Mouse (Mus musculus) layer of hippocampus, postnatal 36 days (tissue): ENCODE results near the gene Stx8. TPM values are rescaled to one million over a fixed set of nuclear protein-coding genes. Genes with fewer than 3 reads are reported as not detected.

Source experiments
- DNase-seq, 2 experiments: peaks; one replicate each; pipeline ENCODE4 v3.0.0; 2022
- total RNA-seq, 2 experiments: library from RNA; stranded (reverse); gene quantifications; 2 replicates each; pipeline ENCODE4 v1.2.3; 2021

Gene Stx8
- total RNA-seq, 2 experiments from 2014 or later = 39.3 to 43.9 TPM

DNA sequence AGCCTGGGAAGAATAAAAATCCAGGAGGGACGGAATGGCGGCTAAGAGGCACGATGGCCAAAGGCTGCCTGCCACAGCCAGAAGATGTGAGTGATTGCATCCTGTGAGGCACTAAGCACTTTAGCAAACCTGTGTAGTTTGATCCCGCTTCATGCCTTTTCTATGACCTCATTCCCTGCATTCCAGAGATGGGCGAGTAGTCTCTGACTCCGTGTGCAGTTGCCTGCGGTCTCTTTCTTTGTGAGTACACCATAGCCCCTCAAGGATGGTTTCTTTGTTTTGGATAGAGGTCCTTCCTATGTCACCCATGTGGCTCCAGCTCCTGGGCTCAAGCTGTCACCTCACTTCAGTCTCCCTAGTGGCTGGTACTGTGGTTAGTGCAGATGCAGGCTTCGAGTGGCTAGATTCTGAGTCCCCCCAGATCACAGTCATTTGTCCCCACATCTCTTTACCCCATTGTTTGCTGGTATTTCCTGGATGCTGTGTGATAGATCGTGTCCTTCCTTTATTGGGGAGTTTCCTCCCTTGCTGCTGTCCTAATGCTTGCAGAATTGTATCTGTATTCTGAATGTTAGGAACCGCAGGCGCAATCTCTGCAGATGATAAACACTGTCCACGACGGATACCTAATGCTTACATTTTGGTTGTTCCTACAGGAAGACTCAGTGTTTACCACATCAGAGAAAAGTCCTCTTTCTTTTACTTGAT is 124.0 kb downstream of the Stx8 start:
- DNase-seq = no peak

DNA sequence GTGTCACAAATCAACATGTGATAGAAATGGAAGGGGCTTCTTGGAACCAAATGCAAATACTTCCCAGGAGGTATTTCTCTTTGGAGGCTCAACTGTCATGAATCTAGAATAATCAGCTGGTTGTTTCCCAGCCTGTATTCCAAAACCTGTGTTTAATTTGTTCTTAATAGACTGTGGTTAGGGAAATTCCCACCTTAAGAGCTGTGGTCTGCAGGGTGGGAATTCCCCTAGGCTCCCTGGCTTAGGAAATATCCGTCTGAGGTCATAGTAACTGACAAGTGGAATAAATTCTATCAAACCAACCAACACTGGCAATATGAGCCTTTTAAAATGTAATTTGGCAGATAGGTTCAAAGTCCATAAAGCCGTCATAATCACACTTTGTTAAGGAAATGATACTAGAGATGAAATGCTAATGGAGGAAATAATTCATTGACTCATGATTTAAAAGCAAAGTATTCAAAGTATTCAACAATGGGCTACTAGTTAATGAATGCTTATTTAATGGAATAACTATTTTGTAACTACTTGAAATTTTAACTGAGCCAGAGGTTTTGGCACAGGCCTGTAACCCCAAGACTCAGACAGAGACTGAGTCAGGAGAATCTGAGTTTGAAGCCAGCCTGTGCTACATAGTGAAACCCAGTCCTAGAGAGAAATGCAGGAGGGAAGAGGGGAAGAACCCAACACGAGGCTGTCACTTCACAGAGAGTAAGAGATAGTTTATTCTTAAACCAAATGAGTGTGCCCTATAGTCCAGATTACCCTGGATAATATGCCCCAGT is 126.2 kb downstream of the Stx8 start:
- no peak for DNase-seq

DNA sequence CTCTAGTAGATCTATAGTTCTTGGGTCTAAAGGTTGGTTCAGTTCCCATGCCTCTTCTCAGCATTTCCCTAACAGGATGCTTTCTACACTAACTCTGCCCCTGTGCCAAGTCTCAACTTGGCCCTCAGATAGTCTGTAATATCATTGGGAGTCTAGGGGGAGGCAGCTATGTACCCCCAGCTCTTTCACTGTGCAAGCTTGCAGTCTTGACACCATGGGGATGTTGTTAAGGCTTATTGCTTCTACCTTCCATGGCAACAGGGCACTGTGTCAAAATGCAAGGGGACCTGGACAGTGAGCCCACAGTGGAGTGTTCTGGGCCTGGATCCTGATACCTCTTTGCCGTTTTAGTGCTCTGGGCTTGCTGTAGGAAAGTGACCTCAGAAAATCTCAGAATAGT is 135.6 kb downstream of the Stx8 start:
- DNase-seq = no peak

DNA sequence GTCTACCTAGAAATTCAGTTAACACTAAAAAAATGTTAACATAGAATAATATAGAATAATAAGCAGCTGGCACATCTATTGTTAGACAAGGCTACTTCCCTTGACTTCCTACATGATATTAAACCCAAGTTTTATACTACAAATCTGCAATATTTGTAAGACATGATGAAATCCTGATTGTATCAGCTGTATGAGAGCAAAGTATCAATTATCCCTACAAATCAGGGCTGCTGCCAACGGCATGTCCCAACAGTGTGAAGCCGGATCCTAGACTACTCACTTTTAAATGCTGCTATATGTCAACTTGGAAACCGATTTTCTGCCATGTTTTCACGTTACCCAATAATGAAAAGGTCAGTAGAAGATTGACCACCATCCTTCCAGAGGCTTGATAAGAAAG is 137.5 kb downstream of the Stx8 start:
- no peak for DNase-seq

DNA sequence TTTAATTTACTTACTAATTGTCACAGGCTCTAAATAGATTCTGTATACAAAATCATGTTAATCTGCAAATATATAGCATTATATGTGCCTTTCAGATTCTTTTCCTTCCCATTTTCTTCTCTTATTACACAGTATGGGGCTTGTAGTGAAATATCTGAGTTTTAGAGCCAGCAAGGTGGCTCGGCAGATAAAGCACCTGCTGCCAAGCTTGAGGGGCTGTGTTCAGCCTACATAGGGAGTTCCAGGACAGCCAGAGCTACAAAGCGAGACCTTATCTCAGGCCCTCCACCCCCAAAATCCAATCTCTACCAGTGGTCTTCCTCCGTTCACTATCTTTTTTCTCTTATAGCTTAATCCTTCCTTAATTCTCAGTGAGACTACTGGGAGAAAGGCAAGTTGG is 140.1 kb downstream of the Stx8 start:
- DNase-seq = no peak

DNA sequence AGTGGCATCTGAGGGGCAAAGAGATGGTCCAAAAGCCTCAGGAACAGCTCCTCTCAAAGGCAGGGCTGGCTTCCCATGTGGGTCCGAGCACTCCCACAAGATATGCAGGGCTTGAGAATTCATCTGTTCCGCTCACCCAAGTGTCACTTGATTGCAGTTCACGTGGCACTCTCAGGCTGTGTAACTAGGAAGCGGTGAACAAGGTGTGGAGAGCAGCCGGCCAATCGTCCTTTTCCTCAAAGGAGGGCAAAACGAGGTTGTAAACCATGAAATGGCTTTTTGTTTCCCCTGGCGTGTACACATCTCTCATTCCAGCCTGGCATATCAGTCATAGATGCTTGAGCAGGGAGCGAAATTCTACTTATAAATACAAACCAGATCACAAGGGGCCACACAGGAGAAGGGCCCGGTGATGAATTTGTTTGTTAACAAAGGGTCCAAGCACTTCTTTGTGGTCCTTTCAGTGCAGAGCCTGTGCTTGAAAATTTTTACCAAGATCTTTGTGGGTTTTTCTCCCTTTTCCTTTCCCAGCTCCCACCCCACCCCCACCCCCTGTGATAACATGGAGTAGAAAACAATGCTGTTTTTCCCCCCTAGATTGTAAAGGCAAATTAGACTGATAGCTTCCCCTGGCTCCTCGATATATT is 147.6 kb downstream of the Stx8 start:
- DNase-seq = no peak

DNA sequence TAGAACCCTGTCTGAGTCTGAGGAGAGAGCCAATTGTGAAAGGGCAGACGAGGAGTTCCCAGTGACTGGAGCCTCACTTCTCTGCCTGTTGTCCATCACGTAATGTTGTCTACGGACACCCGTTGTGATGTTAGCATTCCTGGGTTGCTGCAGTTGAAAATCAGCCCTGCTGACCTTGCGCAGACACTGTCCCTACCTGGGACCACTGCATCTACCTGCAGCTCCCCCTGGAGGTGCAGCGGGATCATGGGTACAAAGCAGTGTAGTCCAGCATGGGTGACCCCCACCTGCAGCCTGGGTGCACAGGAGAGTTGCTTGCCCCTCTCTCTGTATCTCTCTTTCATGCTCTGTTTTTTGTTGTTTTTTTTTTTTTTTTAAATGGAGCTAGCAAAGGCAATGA is 148.2 kb downstream of the Stx8 start:
- DNase-seq = no peak

DNA sequence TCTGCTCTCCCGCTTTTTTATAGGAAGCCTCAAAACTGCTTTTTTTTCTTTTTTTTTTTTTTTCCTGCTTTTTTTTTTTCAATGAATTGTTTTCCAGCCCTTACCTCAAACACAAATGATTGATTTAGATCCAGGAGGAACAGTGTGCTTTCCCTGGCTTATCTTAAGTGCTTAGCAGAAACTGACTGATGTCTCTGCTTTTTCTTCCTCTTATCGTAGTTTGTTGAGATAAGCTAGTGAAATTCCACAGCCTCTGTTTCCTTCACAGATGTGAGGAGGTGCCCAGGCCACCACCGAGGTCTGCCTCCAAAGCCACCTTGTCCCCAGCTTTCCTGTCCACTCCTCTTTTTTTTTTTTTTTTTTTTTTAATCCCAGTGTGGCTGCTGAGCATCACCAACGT is 150.2 kb downstream of the Stx8 start:
- no peak for DNase-seq

DNA sequence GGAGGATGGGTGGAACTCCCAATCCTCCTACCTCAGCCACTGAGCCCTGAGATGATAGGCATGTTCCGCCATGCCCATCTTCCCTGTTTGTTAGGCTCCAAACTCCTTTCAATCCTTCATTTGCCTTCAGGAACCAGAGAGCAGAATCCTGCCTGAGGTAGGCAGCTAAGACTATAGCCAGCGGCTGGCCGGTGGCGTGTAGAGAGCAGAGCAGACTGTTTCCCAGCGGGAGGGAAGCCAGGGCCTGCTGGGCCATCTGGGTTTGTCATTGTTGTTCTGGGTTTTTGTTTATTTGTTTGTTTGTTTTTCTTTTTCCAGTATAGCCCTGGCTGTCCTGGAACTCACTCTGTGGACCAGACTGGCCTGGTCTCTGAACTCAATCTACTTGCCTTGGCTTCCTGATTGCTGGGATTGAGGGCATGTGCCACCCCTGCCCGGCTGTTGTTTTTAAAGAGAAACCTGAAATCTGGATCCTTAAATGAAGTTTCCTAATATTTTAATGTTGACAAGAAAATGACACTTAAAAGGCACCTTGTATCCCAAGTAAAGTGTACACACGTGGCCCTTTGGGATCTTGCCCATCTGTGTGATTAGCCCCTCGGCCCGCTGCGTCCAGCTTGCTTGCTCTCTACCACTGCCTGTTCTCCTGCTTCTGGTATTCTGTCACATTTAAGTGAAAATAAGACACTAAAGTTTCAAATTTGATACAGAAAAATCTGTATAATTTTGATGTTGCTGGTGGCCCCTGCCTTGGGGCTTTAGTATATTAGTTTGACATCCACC is 152.1 kb downstream of the Stx8 start:
- DNase-seq = no peak

DNA sequence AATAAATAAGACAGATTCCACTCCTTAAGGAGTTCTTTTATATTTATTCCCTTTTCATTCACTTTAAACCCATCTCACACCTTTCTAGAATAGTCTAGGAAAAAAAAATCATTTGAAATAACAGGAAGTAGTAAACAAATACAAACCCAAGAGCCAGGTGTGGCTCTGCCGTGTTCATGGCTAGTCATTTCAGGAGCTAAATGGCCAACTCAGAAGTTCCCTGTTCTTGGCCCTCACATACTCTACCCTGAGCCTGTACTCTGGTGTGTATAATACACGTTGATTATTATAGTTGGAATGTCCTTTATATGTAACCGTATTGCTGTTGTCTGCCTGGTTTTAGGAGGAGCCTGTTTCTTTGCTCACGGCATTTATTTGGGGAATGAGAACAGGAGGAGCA is 152.7 kb downstream of the Stx8 start:
- no peak for DNase-seq

DNA sequence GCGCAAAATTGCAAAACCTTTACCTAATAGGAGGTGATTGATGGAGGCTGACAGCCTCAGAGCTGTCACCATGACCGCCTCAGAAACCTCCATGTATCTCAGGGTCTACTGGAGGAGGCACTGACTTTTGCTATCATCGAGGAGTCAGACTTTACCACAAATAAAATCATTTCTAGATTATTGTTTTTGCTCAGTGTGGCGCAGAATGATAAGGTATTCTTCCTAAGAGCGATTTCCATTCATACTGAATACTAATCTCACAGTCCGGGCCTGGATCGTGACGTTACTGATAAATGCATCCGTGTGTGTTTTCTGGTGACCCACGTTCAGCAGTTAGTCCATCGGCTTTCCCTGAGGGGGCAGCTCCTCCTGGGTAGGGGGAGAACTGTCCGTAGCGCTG is 153.1 kb downstream of the Stx8 start:
- DNase-seq = no peak

DNA sequence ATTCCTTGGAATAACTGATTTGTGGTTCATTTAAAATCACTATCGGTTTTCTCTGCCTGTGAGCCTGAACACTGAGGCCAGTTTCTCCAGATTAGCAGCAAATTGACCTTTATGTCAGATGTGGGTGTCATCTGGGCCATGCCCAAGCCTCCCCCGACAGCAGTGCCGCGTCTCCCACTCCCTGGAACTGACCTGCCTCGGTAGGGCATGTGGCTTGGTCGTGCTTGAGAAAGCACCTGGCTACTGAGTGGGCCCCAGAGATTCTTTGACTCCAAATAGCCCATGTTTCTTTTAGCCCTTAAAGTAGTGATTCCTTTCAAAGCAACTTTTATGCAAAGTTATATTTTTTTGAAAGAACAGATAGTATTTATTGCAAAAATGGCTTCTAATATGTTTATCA is 155.3 kb downstream of the Stx8 start:
- no peak for DNase-seq

DNA sequence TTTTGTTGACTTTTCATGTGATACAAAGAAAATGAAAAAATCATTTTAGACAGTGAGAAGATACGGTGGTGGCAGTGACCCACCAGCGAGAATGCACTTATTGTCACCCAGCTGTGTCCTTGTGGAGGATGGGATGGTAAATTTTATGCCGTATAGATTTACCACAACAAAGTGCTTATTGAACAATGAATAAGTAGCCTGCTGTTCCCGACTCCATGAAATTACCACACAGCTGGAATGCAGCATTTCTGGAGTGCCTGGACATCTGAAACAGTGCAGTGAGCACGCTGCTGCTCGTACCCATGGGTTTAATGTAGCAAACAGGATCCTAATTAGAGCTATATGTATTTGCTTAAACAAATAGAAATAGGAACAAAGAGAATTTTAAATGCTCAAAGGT is 155.7 kb downstream of the Stx8 start:
- no peak for DNase-seq

DNA sequence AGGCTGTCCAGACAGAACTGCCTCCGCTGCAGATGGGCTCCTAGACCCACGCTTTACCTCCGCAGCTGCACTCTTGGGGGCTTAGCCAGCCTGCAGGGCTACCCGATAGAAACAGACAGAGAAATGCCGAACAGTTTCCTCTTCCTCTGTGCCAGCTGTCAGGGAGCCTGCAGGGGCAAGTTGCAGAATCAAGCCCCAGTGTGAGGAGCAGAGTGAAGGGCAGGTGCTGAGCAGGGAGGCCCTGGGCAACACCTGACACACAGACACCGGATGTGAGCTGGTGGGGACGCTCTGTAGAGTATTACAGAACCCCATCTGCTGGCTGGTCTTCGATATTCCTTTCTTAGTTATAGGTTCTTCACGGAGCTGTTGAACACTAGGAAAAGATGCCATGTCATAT is 160.1 kb downstream of the Stx8 start:
- DNase-seq = no peak

DNA sequence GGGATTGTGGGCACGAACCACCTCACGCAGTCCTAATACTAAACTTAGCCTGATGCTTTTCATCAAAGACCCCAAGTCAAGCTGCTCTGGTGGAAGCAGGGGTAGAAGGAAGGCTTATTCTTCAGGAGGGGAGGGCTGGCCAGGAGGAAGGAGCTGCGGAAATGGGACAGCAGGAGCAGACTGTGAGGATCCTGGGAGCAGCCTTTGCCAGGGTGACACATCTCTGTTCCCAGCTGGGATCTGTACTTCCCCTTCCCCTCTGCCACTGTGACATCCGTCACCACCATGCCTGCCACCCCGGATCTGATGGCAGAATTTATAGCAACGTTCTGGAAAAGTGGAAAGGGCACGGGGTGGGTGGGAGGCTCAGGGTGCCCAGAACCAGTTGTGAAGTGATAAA is 168.5 kb downstream of the Stx8 start:
- no peak for DNase-seq

DNA sequence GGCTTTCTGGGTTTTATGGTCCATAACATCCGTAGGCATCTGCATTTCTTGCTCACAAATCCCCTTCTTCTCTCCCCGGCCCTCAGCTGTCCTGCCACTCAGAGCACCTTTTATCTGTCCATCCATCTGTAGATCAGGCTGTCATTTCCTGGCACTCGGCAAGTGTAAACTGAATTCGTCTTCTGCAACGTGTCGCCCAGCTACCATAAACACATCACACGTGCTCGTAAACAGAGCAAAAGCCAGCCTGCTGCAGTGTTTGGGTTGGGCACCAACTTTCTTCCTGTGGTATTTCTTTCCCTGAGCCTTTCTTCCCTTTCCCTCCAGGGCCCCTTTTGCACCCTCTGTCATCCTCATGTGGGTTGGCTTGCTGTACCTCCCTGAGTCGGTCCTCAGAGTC is 169.4 kb downstream of the Stx8 start:
- no peak for DNase-seq

DNA sequence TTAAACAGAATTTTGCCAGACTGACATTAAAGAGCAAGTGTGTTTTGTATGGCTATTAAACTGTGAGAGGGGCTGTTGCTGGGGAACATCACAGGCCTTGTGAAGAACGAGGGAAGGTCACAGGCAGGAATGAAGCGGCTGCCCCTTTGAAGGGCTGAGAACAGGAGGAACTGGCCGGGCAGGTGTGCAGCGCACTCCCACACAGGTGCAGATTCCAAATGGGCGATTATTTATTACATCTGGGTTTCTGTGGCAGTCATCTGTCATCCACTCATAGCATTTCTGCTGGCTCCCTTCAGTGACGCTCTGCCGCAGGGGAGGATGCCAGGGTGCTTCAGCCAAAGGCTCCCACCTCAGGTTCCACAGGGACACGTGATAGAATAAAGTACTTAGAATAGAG is 170.7 kb downstream of the Stx8 start:
- no peak for DNase-seq

DNA sequence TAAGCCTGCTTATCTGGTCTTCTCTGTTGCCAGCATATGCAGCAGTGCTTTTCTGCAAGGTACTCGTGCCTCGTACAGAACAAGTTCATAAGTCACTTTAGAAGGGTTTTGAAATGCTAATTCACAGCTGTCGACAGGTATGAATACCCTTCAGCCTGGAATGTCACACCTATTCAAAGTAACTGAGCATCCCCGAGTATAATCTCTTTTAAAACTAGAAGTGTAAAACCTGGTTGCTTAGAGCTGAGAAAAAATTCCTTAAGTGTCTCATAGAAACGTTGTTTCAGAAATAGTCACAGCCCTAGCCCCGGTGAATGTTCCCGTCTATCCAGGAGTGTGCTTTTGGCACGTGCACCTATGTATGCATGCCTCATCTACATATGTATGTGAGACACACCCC is 176.3 kb downstream of the Stx8 start:
- no peak for DNase-seq

DNA sequence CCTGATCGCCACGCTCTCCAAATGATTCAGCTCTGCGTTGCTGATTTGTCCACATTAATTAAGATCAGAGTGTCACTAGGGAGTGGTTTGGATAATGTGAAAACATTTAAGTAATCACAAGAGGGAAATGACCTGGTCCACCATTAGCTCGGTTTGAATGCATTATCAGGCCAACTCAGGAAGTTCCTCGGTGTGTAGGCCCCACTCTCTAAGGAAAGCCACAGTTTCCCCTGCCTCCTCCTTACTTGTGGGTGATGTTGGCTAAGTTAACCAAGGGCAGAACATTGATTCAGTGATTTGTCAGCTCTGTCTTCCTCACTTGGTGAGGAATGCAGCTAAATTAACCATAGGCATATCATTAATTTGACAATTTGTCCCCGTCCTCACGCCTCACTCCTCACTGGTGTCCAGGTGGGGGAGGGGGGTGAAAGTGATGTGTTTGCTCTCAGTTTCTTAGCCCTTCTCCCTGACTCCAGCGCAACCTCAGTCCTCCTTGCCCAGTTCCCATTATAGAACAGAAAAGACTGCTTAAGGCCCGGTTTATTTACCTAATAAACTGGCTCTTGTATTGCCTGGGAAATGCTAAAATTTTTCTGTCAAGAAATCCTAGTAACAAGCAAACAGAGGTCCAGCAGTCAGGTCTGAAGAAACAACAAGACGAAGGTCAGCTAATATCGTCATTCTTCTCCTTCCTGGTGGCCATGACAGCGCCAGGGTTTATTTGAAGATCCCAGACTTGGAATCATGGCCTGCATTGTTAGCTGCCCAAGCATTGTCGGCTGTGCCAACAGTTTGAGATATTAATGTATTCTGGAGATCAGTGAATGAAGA is 178.5 kb downstream of the Stx8 start:
- no peak for DNase-seq

DNA sequence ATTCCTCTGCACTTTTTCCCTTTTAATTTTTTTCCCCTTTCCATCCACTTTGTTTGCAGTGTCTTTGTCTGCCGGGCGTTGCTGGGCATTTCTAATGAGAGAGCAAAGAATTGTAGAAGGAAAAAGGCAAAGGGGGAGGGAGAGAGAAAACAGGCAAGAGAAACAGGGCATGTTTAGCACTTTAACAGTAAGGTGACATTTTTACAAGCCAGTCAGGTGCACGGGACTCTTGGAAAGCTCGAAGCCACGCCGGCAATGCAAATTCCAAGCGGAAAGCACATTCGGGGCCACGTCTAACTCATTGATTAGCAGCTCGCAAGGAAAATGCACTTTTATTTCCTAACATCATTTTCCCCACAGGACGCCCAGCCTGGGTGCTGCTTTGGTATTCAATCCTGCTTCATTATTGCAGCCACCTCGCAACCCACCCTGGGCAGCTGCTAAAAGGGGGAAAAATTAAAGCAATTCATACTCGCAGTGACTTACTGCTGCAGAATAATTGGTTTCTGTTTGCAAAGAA is 179.1 kb downstream of the Stx8 start:
- no peak for DNase-seq

DNA sequence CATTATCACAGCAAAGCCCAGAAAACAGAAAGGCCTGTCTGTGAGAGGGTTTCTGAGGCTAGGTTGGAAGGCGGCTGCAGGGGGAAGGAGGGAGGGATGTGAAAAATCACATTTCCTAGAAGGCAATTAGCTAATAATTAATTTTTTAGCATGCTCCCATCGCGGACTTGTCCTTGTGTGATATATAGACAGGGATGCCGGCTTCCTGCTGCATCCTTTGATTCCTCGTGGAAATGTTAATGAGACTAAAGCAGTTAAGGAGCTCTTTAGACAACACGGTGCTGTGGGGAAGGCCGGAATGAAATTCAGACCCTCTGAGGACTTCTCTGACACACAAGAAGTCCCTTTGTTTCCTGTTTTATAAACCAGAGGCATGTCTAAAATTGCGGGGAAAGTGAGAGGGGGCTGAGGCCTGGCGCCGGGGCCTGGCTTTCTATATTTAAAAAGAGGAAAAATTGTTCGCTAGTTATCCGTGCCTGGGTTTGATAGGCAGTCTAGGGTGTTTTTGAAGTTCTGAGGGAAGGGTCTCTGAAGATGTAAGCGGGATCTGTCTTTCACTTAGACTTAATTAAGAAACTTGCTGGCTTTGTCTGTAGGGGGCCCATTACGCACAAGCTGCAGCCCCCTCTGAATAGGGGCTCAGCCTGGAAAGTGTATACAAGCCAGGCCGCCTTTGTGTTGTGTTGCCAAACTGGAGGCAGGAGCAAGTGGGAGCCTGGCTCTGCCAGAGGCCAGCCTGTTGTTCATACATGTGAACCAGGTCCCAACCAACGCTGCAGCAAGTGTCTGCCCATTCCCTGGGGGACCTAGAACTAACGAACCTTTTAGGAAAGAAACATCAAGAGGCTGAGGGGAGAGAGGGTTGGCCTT is 179.8 kb downstream of the Stx8 start:
- DNase-seq = no peak
